Mouse (Mus musculus) myocyte (in vitro differentiated cells): Measurements from ENCODE around the gene Cnot2.

Experiments used
- E2F4 ChIP-seq: IDR thresholded peaks from one replicate; pipeline ENCODE4 v1.6.1; 2011; ENCODE audit warnings: mild to moderate bottlenecking, control low read depth, moderate library complexity; ENCODE audit not compliant: insufficient read depth
- MAX ChIP-seq: IDR thresholded peaks from one replicate; pipeline ENCODE4 v1.6.1; 2011; ENCODE audit warnings: low read depth, mild to moderate bottlenecking, control low read depth
- POLR2A ChIP-seq: IDR thresholded peaks from one replicate; pipeline ENCODE4 v1.6.1; 2011; ENCODE audit warnings: low read depth, mild to moderate bottlenecking, control low read depth, moderate library complexity; ENCODE audit not compliant: insufficient read length
- POLR2AphosphoS2 ChIP-seq: IDR thresholded peaks from one replicate; pipeline ENCODE4 v1.6.1; 2011; ENCODE audit warnings: low read depth, control low read depth; ENCODE audit not compliant: insufficient read length
- REST ChIP-seq: IDR thresholded peaks from one replicate; pipeline ENCODE4 v1.6.1; 2011; ENCODE audit warnings: mild to moderate bottlenecking, control low read depth, moderate library complexity; ENCODE audit not compliant: insufficient read depth, insufficient read length
- TCF12 ChIP-seq: IDR thresholded peaks from one replicate; pipeline ENCODE4 v1.6.1; 2011; ENCODE audit warnings: mild to moderate bottlenecking, control low read depth; ENCODE audit not compliant: poor library complexity, insufficient read depth, severe bottlenecking
- USF1 ChIP-seq: IDR thresholded peaks from one replicate; pipeline ENCODE4 v1.6.1; 2011; ENCODE audit warnings: low read depth, mild to moderate bottlenecking, control low read depth, moderate library complexity

DNA sequence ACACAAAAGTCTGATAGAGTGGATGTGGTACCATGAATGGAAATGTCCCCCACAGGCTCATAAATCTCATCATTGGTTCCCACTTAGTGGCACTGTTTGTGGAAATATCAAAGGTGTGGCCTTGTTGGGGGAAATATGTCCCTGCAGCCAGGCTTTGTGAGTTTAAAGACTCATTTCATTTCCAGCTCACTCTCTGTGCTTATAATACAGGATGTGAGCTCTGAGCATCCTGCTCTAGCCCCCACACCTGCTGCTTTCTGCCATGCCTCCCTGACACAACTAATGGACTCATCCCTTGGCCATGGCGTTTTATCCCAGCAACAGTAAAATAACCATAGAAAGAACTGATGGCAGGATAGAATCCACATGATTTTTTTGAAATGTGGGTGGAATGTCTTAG lies 24.1 kb downstream of the Cnot2 start:
- TF ChIP-seq POLR2A, result no peak
- no peak for TF ChIP-seq USF1
- no peak for TF ChIP-seq E2F4
- TF ChIP-seq MAX, result no peak
- no peak for TF ChIP-seq TCF12
- no peak for TF ChIP-seq POLR2AphosphoS2
- no peak for TF ChIP-seq REST
